Mouse (Mus musculus): ENCODE results near the gene Pxk.

The Pxk gene

GRCm38 (mm10) chr14:8207543-8207942 lies 109.5 kb downstream of the Pxk start:
- no peak for DNase-seq

- DNase-seq = no peak
Measured at GRCm38 (mm10) chr14:8208876-8209275, 110.9 kb downstream of the Pxk start.

GRCm38 (mm10) chr14:8209896-8210295 lies 111.9 kb downstream of the Pxk start:
- no peak for DNase-seq

GRCm38 (mm10) chr14:8212996-8213395 lies 115.0 kb downstream of the Pxk start:
- DNase-seq = peak; percentile 11

- DNase-seq = peak; percentile 98
Measured at GRCm38 (mm10) chr14:8213803-8214224, 115.8 kb downstream of the Pxk start, which contains the start of gene Kctd6. Kctd6 (plus strand) TSS chr14:8214140.
